Mouse (Mus musculus) kidney, postnatal 14 days (tissue): ENCODE measurements around the gene Cdh19.

Experiments used
- DNase-seq: peaks from one replicate; pipeline ENCODE4 v3.0.0; 2022; ENCODE audit warnings: mixed read lengths

Cdh19 gene

GRCm38 (mm10) chr1:110977484-110977883 is at the start of gene Cdh19:
Cdh19 (minus strand) TSS chr1:110977584.
- DNase-seq: no peak

GRCm38 (mm10) chr1:111020434-111021060 is 43.2 kb upstream of the Cdh19 start:
- DNase-seq: no peak

GRCm38 (mm10) chr1:111017640-111018039 is 40.3 kb upstream of the Cdh19 start:
- no peak for DNase-seq

- no peak for DNase-seq
These were observed 12.4 kb upstream of the Cdh19 start for GRCm38 (mm10) chr1:110989824-110990223.

GRCm38 (mm10) chr1:110969201-110969600 is 8.2 kb downstream of the Cdh19 start:
- no peak for DNase-seq

GRCm38 (mm10) chr1:110909752-110910151 is 67.6 kb downstream of the Cdh19 start:
- no peak for DNase-seq

DNA sequence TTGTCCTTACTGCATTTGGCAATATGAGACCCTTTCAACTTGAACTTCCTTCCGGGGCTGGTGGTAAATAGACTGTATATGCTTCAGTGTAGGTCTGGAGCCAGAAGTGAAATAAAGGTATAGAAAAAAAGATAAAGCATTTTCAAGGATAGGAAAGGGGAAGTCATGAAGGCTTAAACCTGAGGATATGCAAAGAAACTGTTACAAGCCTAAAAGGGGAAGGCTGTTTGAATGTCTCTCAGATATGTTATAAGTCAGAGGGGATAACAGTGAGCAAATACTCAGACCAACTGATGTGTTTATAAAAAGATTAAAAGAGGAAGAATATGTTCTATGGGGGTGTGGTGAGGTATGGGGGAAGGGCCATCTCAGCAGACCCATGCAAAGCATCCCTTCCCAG is 68.2 kb downstream of the Cdh19 start:
- DNase-seq: no peak

- no peak for DNase-seq
These were observed 73.1 kb downstream of the Cdh19 start for GRCm38 (mm10) chr1:110904266-110904665.
